Mouse (Mus musculus) heart, postnatal 10 days (tissue): ENCODE results near the gene Kcnq5. TPM values are rescaled to one million over a fixed set of nuclear protein-coding genes. Genes with fewer than 3 reads are reported as not detected.
A peak's percentile ranks its signal among the peaks of the same experiment; 100 is the strongest.

Experiments used
- DNase-seq, 2 experiments: peaks; one replicate each; pipeline ENCODE4 v3.0.0; 2021
- intact Hi-C: fragments of 180-260 bp; cut with DNase I; formaldehyde crosslinking; loops from one replicate; pipeline ENCODE4 v1.15.1; 2025
- total RNA-seq, 2 experiments: library from RNA; stranded (reverse); gene quantifications; 2 replicates each; pipeline ENCODE4 v1.2.3; 2021

The Kcnq5 gene
- total RNA-seq = 1 to 10 TPM; 6.5 to 6.8 TPM

DNA sequence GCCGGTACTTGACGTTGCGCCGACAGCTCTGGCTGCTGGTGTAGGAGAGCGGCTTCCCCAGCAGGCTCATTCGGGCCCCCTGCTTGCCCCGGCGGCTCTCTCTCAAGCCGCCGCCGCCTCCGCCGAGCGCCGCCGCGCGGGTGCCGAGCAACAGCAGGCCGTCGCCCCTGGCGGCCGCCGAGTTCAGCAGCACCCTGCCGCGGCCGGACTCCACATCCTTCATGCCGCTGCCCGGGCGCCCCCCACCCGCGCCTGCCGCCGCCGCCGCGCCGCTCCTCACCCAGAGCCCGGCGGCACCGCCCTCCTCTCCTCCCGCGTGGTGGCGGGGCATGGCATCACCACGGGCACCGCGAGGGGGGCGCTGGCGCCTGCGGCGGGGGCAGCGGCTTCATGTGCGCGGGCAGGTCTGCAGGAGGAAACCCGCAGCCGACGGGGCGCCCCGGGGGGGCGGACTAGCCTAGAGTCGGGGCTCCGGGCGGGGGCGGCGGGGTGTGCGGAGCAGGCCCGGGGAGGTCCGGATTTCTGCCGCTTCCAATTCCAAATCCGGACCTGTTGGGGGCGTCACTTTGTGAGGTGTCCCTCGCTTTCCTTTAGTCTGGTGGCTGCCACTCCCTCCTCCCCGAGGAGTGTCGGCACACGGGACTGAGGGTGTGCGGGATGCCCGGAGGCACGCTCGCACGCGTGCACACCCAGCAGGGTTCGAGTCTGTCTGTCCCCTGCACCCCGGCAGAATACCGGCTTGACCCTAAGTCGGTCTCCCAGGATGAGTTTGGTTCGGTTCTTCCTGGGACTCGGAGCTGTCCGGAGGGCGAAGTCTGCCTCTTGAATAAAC, at the start of gene Kcnq5:
Gene Kcnq5 (minus strand): TSS at position 692 of the 832 bp plus-strand sequence.
- intact Hi-C loops = loop anchor here (2.0 to 10.0 kb wide), 4 partner anchors 127 to 543 kb away; no protein-coding TSS in a partner anchor
- DNase-seq = peak; percentile 75 to 77

GRCm38 (mm10) chr1:21979755-21980154, 18.0 kb upstream of the Kcnq5 start:
- no peak for DNase-seq
- intact Hi-C loops = no loop called here

- intact Hi-C loops = no loop called here
- no peak for DNase-seq
Observed at GRCm38 (mm10) chr1:21979292-21979691, 17.6 kb upstream of the Kcnq5 start.

GRCm38 (mm10) chr1:21974040-21974439, 12.3 kb upstream of the Kcnq5 start:
- intact Hi-C loops = no loop called here
- no peak for DNase-seq

DNA sequence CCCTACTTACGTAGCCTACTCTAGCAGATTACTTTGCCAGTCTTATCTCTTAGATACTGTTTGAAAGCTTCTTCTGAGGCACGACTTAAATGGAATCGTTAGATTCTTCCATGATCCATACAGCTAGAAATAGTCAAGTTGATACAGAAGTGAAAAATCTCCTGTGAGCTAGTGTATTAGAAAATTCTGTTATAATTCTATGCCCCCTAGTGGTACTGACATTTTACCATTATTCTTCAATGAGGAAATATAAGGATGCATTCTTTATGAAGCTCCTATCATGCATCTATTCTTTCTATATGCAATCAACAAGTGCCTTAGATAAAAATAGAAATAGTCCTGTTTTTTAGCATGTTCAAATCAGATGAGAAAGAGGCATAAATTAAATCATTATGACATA, 5.4 kb upstream of the Kcnq5 start:
- no peak for DNase-seq
- intact Hi-C loops = loop anchor here (2.0 to 10.0 kb wide), 5 partner anchors 132 to 556 kb away; no protein-coding TSS in a partner anchor

GRCm38 (mm10) chr1:21962896-21963864, 1.4 kb upstream of the Kcnq5 start:
- intact Hi-C loops = loop anchor here (5.0 to 10.0 kb wide), 3 partner anchors 128 to 428 kb away; no protein-coding TSS in a partner anchor
- peak; percentile 10 to 18 for DNase-seq

DNA sequence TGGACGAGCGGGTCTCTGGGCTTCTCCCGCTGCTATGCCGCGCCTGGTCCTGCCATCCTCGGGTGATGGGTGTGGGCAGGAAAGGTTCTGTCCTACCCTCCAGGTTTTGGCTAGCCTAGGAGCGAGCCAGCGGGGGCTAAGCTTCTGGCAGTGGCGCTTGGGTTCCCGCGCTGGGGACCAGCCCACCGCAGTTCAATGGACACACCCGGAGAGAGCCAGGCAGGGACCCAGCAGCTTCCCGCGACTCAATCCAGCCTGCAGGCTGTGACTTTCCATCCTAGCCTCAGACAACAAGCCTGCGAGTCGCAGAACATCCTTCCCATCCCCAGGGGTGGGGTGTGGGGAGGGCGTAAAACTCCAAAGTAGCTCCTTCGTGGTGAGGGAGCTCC, 335 bp upstream of the Kcnq5 start:
- DNase-seq = peak; percentile 19 to 20
- intact Hi-C loops = loop anchor here (5.0 to 10.0 kb wide), 3 partner anchors 127 to 427 kb away; no protein-coding TSS in a partner anchor

DNA sequence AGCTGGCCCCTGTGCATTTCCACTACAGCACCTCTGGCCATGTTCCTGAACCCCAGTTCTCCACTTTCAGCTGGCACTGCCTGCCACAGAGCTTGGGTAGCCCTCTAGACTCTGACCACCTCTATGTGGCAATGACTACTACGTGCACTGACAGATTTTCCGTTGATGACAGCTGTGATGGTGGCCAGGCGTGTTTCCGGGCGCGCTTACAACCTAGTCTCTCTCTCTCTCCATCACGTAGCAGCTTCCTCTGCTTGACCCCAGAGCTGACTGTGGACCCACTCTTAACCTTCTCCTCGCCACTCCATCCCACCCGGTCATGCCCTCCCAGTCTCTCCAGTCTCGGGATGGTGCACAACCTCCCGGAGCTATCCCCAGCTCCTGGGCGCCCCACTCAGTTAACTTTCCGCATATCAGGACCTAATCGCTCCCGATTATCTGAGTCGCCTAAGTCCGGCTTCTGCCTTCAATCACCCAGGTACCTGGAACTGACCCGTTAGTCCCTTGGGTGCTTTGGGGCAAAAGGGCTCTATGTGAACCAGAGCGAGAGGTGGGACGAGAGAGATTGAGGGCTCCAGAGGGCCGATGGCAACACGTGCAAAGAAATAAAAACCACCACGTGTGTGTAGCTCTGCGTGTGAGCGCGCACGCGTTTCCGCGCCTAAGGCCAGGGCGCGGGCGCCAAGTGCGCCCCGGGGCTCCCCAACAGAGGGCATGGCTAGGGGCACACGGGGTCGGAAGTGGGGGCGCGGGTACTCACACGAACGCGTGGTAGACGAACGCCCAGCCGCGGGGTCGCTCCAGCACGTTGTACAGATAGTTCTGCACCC, 1.1 kb downstream of the Kcnq5 start:
- intact Hi-C loops = loop anchor here (2.0 to 10.0 kb wide), 4 partner anchors 126 to 542 kb away; no protein-coding TSS in a partner anchor
- DNase-seq = peak; percentile 43 to 54

DNA sequence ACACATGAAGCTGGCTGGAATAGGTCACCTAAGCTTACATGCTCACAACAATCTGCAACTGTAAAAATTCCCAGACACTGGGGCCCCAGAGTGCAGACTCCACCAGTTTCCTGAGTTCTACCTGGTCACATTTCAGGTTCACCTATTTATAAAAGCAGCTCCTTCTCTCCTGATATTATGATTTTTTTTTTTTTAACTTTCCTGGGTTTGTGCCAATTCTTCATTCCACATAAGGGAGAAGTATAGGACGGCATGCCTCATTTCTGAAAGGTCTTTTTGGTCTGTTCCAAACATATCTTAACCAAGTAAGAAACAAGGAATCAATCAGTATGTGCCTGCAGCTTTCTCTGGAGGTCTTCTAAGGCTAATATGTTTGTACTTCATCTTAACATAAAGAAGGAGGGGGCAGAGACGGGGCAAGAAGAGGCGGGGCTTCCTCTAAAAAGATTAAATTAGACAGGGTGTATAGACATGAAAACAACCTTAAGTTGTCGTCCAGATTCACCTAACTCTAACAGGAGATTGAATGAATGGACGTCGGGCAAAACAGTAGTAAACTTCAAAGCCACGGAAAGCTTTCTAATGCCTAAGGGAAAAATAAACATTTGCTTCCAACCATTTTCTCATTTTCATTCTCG, 2.0 kb downstream of the Kcnq5 start:
- DNase-seq = peak in 1 of 2 experiments; percentile 14

DNA sequence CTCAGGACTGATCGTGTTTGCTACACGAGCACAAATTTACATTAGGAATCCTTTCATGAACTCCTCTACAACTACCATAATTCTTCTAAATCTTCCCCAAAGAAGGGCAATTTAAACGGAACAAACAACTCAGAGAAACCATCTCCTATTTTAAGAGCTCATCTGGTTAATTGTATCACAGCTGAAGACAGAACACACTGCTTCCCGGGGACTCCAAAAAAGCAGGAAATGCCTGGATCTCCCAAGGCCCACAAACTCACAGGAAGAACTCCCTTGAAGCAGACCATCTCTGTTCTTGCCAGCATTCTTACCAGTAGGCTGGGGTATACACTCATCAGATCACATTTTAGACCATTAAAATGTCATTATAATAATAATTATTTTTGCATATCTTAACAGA, 3.7 kb downstream of the Kcnq5 start:
- no peak for DNase-seq
- intact Hi-C loops = no loop called here

More for the DNA sequence above, 2.0 kb downstream of the Kcnq5 start:
- intact Hi-C loops = loop anchor here (2.0 to 10.0 kb wide), 4 partner anchors 125 to 541 kb away; no protein-coding TSS in a partner anchor

GRCm38 (mm10) chr1:21940831-21941230, 20.9 kb downstream of the Kcnq5 start:
- no peak for DNase-seq
- intact Hi-C loops = no loop called here

DNA sequence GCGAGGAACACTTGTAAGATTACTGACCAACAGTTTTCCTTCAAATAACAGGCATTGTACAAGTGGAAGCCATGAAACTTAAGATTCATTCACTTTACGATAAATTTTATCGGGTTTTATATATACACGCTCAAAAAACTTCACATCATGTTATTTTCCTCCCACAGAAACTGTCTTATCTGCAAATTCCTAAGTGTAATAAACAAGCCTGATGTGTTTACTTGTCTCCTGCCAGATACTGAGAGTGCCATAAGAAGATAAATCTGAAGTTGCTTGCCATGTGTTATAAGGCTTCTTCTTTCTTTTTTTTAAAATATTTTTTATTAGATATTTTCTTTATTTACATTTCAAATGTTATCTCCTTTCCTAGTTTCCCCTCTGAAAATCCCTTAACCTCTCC, 34.6 kb downstream of the Kcnq5 start:
- intact Hi-C loops = no loop called here
- no peak for DNase-seq

DNA sequence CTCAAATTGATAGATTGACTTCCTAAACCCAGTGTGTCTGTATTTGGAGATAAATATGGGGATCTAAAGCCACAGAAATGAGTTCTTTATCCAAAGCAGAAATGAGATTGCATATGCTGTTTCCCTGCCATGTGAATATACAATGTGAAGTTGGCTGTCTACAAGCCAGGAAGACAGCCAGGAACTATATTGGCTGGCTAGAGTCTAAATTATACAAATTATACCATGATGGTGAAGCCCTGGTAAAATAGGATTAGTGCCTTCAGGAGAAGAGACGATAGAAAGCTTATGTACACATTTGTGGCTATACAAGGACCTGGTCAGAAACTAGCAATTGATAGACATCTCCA, 38.5 kb downstream of the Kcnq5 start:
- intact Hi-C loops = no loop called here
- DNase-seq = no peak

GRCm38 (mm10) chr1:21922578-21923292, 39.0 kb downstream of the Kcnq5 start:
- intact Hi-C loops = no loop called here

DNA sequence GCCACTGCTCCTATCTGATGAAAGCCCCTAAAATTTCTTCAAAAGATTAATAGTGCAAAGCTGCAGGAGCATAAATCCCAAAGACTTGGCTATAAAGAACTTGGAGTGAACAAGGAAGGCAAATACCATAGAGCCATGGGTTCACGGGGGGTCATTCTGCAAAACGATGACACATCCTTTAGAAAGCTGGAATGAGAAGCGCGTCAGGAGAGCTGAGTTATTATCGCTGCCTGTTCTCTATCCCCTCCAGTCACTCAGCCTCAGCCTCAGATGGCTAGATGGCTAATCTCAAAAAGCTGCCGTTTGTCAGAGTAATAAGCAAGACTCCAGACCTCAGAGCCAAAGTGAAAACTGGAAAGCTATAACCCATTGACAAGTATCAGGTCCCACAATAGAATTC, 42.5 kb downstream of the Kcnq5 start:
- intact Hi-C loops = no loop called here
- peak in 1 of 2 experiments; percentile 1 for DNase-seq

More at GRCm38 (mm10) chr1:21922578-21923292, 39.0 kb downstream of the Kcnq5 start:
- no peak for DNase-seq

GRCm38 (mm10) chr1:21896067-21896719, 65.5 kb downstream of the Kcnq5 start:
- intact Hi-C loops = no loop called here
- DNase-seq = no peak

DNA sequence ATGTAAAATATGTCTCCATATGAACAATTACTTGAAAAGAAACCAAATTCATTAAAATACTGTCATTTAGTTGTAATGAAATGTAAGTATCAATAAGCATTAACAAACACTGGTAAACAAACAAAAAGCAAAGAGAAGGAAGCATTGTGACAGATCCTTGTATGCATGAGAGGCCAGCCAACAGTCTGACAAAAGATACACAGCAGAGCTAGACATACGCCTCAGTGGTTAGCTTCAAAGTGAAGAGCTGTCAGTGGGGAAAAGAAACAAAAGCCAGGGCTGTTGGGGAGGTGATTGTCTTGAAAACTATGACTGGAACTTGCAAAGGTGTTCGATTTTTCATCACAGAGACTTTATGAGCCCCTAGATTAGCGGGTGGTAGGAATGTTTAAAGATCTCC, 78.0 kb downstream of the Kcnq5 start:
- DNase-seq = no peak
- intact Hi-C loops = no loop called here

DNA sequence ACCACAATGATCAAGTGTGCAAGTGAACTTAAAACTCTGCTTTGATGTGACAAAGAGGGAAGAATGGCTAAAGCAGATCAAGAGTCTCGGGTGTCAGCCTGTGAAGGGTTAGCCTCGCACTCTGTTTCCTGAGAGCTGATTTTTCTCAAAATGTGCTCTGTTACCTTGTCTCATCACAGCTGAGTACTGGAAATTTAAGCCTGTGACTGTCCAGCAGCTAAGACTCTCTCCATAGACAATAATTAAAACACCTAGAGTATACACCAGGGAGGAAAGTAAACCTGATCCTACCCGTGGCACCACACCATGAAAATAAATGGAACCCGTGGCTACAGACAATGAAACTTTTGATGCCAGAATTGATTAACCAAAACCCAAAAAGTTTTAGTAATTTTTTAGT, 90.9 kb downstream of the Kcnq5 start:
- intact Hi-C loops = no loop called here
- DNase-seq = no peak
